Mouse (Mus musculus) thymus, adult 2 months (tissue): Measurements from ENCODE around the gene Mbtd1.

Experiments used
- CTCF ChIP-seq: fragments of 200-500 bp; IDR thresholded peaks from 2 replicates; pipeline ENCODE4 v1.5.1; 2012; ENCODE audit warnings: mild to moderate bottlenecking, control low read depth, low read length, moderate library complexity, borderline replicate concordance; ENCODE audit not compliant: control insufficient read depth, poor library complexity, insufficient read depth; ENCODE audit errors: extremely low read depth
- POLR2A ChIP-seq: fragments of 200-500 bp; IDR thresholded peaks from 2 replicates; pipeline ENCODE4 v1.6.1; 2012; ENCODE audit warnings: mild to moderate bottlenecking, low read length, control low read depth, moderate library complexity; ENCODE audit not compliant: control insufficient read depth, poor library complexity, insufficient read depth; ENCODE audit errors: extremely low read depth

GRCm38 (mm10) chr11:93950045-93950444, 64.4 kb downstream of the Mbtd1 start:
- TF ChIP-seq CTCF (no peak), POLR2A (no peak)
